Mouse (Mus musculus) embryo, embryonic 9.5 days (tissue): ENCODE measurements at regions not wholly inside any gene's neighbourhood (a gene's known extent, or its start where the extent isn't known, plus 50 kb on each side); places are given as distances from the start of the nearest gene placed in this dataset.

Experiments used
- DNase-seq: peaks from one replicate; pipeline ENCODE4 v3.0.0-alpha.2; 2017; ENCODE audit errors: extremely low spot score

DNA sequence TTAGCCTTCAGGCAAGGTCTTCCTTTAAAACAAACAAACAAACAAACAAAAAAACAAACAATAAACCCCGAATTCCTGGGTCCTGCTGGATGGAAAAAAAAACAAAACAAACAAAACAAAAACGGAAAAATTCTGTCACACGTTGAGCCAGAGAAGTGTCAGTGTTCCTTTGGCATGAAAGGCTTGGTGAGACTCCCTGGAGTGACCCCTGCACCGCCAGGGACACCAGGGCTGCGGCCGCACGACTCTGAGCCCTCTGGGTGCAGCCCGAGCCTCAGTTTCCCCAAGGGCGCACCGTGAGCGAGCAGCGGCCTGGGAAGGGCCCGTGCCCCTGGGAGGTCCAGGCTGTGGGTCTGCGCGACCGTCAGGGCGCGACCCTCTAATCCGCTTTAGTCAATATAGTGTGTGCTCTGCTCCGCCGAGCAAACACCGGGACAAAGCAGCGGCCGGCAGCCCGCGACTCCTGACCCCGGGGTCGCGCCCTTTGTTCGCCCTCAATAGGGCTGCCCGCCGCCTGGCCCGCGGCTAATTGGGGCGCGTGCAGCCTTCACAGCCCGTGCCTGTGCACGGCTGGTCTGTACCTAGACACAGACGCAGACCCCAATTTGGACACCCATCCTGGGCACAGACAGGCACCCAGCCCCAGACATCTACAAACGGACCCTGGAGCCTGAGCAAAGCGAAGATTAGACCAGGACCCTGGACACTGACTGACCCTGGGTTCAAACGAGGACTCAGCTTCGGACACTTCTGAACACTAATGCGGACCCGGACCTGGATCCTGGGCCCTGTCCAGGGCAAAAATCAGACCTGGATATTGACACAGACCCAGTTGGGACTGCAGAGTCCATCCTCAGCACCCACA lies 74.0 kb upstream of the Ppara start:
- peak; percentile 85 for DNase-seq

DNA sequence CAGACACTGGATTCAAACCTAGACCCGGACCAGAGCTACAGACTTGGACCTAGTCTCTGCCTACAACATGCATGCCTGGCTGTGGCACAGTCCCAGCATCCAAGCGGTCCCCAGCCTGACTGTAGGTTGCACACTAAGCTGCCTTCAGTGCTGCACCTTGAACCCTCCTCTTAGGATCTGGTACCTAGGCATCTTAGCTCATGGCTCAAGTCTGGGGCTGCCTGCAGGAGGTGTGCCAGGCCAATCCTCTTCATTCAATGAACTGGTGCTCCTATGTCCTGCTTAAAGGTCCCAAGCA lies 73.4 kb upstream of the Ppara start:
- DNase-seq = no peak

DNA sequence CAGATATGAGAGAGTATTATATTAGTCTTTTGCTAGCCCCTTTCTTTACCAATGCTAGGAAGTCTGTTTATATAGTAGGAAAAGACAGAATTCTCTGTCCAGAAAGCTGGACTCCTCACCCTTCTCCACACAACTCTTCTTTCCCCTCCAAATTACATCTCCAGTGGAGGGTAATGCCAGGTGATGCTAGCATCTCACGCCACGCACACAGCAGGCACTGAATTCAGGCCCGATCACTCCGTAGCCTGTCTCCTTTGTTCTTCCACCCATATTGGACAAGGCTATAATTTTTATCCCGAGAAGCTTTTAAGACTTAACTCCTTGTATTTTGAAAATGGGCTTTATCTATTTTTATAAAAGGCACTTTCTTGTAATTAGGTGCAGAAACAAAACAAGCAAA lies 73.0 kb upstream of the Ppara start:
- no peak for DNase-seq

DNA sequence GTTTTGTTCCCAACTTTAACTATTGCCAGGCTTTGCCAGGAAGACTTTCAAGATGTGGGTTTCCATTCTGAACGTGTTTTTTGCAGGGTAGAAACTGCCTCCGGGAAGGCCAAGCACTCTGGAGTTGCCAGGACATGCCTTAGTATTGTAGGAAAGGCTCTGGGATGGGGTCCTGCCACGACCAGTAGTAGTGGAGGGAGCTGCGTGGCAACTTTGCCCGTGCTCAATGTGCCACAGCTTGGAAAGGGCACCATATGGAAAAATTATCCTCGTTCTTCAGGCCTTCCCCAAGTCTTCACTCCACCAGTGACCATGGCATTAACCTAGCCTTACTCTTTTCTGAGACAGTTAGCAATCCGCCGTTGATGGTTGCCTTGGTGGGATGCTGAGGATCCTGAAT lies 72.5 kb upstream of the Ppara start:
- no peak for DNase-seq

DNA sequence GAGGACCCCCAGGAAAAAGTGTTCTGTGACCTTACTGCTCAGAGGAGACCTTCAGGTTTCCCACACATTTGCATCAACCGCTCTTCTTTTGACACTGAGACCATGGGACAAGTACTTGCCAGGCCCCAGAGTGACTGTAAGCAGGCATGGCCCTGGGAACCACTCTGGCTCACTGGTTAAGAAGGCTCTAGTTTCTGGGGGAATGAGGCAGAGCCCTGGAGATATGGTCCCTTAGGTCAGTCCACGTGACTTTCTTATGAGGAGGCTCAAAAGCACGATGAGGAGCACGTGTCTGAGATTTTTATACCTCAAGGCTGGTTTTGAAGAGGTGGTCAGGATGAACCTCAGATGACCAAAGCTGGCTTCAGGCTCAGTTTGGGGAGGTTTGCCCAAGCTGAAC lies 72.1 kb upstream of the Ppara start:
- no peak for DNase-seq

DNA sequence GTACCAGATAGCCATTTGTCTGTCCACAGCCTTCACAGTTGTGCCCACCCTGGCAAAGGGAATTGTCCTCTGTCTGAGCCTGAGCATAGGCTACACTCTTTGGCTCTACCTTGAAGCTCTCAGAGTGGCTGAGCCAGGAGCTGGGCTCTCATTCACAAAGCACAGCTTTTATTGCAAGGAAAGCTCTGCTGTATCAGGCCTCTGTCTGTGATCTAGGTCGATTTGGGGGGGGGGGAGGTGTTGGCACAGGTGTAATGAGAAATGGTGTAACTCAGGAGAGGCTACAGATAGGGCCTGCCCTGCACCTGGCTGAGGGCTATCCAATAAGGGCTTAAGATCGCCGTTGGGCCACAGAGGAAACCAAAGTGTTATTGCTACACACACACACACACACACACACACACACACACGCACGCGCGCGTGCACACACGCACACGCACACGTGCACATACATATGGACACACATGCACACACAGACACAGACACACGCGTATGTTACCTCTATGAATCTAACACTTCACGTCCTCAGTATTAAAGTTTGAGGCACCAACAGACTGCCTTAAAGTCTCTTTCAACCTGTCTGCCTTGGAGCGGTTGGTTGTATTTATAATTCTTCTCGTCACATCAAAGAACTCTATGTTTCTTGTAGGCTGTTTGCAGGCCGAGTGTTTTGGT lies 70.9 kb upstream of the Ppara start:
- no peak for DNase-seq

DNA sequence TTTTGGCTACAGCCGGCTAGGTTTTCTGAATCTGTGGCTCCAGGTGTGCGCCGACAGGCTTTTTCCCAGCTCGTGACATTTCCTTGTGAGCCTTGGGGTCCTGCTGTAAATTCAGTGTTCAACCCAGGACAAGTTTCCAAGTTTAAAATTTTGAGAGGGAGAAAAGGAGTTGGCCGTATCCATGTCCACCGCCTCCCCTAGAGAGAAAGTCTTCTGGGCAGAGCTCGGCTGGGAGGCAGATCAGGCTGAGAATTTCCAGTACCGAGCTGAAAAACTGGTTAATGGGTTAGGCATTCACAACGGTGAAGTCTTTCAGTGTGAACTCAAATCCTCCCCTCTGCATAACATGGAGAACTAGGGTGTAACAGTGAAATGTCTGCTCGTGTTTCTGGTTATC lies 70.4 kb upstream of the Ppara start:
- no peak for DNase-seq

DNA sequence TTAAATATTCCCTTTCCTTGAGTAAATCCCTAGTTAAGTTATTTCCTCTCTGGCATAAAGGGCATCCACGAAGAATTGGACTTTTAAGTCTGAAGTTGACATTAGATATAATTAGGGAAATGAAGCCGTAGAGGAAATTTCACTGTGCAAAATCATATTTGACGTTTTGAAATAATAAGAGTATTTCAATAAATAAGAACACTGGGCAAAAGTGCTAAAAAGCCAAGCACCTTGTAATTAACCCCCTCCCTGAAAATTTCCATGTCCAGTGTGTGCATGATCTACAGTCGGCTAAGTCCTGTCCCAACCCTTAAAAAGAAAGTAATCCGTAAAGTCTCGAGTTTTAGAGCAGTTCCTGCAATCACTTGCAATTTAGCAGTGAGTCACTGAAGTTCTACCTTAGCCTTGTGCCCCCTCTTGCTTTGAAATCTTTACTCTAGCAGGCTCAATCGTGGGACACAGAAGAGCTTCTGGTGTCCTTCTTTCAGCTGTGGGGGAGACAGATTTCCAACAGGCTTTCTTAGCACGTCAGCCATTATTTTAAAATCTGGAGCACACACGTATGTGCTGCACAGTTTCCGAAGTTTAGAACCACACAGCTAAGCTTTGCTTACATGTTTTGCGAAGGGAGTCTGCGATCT lies 69.5 kb upstream of the Ppara start:
- no peak for DNase-seq

DNA sequence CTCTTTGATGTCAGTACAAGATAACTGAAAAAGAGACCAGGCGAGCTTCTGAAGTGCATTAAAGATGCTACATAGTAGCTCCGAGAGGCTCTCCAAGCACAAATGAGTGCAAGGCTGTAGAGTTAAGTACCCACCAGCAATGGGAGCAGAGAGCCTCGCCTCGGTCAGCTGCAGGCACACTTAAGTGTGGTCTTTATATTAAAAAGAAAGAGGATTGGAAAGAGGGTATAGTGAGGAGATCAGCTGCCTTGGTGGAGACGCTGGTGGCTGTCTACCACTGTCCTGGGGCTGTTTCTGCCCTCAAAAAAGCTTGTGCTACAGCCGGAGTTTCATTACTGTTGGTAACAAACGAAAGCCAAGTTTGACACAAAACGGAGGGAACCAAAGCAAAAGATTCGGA lies 68.3 kb upstream of the Ppara start:
- DNase-seq = no peak

DNA sequence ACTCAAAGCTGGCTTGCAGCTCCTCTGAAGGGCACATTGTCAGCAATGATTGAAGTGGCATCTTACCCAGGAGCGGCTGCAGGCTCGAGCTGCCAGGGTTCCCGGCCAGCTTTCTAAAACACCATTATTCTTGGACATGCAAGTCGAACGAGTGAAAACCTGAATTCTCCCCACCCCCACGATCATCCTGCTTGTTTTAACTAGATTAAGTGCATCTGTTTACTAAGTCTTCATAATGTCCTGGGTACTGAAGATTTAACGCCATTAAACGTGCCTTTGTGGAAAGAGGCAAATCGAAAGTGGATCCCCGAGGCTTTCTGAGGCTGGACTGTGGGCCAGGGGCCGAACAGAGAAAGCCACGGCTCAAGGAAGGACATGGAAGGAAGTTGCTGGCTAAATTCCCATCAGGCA lies 67.4 kb upstream of the Ppara start:
- DNase-seq = no peak

DNA sequence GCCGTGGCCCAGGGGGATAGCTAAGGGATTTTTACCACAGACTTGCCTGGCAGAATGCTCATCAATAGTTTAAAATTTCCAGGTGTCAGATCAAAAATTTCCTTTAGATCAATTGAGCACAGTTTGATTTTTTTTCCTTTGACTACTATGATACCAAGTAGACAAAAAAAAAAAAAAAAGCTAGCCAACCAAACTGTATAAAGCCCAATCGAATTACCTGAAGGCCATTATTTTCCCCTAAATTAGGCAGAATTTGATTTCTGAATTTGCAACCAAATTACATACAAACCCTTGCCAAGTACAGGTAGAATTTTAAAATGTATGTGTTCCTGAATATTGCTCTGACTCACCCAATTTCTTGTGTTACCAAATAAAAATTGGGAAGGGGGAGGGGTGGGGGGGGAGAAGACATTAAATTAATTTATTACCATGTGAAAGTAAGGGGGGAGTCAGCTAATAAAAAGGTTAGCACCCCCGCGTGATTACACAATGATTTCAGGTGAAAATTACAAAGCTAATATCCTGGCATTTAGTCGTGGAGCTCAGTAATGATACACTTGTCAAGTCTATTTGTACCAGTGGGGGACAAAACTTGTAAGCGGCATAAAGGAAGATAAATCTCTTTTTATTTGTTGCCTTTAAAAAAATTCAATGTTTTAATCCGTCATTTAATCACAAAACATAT lies 66.7 kb upstream of the Ppara start:
- no peak for DNase-seq

DNA sequence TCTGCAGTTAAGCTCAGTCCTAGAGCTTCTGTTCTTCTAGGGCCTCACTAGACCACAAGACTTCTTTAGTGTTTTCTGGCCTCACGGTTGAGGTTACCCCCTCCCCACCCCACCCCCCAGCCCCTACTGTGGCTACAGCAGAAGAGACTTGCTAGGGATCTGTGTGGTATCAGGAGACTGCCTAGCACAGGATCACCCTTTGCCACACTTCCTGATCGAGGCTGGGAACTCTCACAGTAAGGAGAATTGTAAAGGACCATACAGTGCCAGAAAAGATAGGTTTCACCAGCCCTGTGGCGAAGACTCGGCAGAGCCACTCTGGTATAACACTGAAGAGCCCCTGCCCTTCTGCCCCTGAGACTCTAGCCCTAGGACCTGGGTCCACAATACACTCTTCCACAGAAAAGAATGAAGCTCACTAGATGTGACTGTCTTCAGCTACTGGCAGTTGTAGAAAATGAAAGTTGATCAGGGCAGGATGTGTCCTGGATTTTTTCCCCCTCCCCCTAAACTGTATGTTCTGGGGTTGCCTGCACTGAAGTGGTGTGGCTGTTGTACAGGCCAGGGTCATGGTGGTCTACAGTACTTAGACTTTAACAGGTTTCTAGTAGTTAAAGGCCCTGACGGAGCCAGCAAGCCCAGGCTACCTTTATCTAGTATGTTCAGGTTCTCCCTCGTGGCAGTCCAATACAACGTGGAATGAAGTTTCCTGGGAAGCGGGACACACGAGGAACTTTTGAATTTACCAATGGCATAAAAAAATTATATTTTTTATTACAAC lies 65.7 kb upstream of the Ppara start:
- no peak for DNase-seq

DNA sequence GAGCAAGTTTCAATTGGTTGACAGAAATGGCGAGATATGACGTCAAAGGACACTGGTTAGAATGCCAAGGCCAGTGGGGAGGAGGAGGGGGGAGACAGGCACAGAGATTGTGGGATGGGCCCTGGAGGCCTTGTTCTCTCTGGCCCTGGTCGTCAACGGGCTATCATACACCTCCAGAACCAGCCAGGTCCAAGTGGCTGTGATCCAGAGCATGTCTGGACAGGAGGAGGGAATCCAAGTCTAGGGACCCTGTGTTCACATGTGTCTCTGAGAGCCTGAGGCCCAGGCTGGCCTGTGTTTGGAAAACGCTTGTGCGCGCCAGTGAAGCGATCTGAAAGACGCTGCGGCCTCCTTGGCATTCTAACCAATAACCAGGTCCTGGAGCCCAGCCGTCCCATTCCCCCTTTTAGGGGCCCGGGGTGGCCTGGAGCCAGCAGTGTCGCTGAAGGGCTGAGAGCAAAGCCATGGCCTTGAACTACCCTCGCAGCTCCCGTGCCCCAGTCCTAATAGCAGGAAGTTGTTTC lies 65.1 kb upstream of the Ppara start:
- DNase-seq = no peak

DNA sequence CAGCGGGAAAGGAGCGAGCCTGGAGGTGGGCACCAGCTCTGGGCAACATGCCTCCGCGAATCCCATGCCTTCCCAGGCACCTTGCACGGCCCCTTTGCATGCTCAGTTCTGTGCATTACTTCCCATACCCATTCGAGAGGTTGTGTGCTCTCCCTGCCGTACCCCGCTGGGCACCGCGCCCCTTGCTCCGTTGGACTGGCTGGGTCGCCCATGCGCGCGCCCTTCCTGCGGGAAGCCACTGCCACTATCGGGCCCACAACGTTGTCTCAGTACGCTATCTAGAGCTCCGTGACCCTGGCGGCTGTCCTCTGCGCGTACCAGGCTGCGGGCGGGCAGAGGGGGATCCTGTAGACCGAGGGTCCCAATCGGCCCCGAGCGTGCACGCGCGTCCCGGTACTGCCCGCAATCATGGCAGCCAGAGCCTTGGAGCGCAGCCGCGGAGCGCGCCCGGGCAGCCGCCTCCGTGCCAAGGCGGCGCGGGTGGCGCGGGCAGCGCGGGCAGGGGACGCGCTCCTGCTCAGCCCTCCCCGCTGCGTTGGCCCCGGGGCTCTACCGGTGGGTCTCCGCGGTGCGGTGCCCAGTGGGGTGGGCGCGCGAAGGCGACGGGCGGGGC lies 64.5 kb upstream of the Ppara start:
- DNase-seq = no peak

DNA sequence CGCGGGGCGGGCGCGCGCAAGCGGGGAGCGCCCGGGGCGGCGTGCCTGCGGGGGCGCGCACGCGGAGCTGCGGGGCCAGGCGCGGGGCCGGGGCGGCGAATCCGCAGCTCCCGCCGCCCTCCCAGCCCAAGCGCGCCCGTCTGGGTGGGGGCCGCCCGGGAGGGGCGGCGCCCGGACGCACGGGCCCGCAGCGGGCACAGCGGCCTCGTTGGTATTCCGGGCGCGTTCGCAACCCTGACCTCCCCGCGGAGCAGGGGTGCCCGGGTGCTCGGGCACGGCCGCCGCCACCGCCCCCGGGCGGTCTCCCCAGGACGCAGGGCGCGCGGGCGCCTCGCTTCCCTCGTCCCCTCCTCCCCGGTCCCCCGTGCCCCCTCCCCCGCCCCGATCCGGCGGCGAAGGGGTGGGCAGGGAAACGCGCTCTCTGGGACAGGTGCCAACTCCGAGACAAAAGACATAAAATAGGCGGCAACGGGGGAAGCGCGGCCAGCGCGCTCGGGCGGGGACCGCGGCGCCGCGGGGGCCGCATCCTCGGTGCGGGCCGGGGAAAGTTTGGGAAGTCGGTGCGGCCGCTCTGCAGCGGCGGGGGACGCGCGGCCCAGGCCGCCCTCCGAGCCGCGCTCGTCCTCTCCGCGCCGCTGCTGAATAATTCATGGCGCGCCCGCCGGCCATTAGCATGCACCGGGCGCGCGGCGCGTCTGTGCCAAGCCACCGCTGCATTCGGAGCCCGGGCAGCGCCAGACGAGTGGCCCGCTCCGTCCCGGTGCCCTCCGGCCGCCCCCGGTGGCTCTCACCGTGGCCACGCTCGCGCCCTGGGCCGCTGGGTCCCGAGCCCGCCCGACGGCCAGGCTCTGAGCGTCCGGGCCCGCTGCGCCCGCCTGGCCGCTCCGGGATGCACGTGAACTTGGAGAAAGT lies 63.7 kb upstream of the Ppara start:
- DNase-seq = no peak

DNA sequence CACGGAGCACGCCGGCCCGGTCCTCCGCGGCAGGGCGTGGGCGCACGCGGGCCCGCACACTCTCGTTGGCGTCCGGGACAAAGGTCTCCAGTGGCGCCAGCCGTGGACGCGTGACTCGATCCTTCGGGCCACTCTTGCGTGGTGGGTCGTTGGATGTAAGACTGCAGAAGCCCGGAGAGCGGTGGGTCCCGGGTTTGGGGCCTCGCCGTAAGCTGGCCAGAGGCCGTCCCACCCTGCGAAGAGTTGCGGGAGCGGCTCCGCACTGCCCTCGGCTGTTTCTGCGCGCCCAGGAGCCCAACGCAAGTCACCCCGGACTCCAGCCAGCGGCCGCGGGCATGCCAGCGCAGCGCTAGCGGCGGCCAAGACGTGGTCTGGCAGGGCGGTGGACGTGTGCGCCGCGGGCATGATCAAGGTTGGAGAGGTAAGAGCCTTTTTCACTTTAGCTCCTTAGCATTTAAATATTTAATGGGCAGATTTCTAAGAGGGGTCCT lies 63.0 kb upstream of the Ppara start:
- peak; percentile 49 for DNase-seq

DNA sequence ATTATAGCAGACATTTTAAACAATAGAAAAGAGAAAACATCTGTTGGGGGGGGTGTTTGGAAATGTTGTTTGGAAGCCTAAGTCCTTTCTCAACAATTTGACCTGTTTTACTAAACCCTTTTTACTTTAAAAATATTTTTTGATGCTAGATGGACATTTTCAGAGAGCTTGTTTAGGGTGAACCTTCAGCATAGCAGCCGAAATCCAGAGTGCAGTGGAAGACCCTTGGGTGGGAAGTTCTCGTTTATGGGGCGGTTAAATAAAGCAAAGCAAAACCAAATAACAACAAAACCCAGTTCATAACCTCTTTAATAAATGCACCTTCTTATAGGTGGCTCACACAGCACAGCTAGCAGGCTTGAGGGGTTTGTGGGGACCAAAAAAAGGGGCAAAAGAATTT lies 62.4 kb upstream of the Ppara start:
- DNase-seq = no peak

DNA sequence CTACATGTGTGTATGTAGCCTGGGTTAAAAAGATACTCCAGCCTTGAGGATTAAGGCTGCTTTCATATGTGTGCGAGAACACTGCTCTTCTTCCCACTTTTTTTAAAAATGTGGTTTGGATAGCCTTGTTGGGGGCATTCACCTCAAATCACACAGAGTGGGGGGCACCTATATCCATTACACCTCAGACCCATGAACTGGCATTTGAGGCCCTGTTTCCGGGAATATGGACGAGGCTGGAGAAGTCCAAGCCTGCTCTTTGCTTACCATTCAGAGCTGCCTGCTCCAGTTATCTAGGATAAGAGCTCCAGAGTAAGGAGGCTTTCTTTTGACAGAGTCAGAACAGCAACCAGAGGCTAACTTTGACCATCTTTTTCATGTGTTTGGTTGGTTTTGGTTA lies 61.9 kb upstream of the Ppara start:
- DNase-seq = no peak

DNA sequence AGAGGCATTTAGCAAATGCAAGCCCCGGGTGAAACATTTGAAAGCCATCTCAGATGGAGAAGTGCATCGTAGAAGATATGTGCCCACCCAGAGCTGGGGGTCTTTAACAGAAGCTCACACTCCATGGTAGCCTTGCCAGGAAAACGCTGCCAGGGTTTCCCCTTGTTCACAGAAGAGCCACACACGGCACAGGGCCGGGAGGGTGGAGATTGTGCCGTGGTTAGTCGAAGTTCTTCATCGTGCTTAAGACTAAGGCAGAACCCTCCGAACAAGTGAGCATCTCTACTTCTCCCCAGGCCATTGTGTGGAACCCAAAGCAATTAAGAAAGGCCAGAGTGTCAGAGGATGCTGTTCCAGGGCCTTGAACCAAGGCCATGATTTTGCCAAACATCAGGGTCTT lies 61.3 kb upstream of the Ppara start:
- DNase-seq = no peak
